ENCODE assay signal across 7 mouse cellular contexts in genomic region chr9:107628721-107629410, GRCm38 (mm10). TPM values are rescaled to one million over a fixed set of nuclear protein-coding genes. Genes with fewer than 3 reads are reported as not detected.
DNase-seq lines count a peak whose midpoint lies in the region; ATAC-seq and TF ChIP-seq lines count a peak whose summit lies in the region.

No protein-coding gene starts in this region.

- H3K9me3 ChIP-seq in lung, embryonic 14.5 days (ENCODE audit: low read depth, low read length), result no peaks in the 10 kb centered on the region

- H3K4me2 ChIP-seq in lung, embryonic 14.5 days, result peak overlapping the region; percentile 48

- ATAC-seq in lung, embryonic 14.5 days (ENCODE audit: insufficient read depth), result 0 out of 2 replicates have a peak, but pooled peaks have one; percentile 7

- H3K9ac ChIP-seq in lung, embryonic 14.5 days, result peak overlapping the region; percentile 27

- WGBS in lung, embryonic 14.5 days, result 38% methylated on average over 13 of the region's 15 CpGs

- peaks cover 46% of the 10 kb centered on the region for H3K4me1 ChIP-seq in lung, embryonic 14.5 days (ENCODE audit: insufficient read depth)

- H3K4me3 ChIP-seq in lung, embryonic 14.5 days (ENCODE audit: low read depth, low read length), result no peak overlapping the region

- TF ChIP-seq CTCF in lung, embryonic 14.5 days (IDR thresholded peaks at IDR 0.05; ENCODE audit: low read depth), result no peak

- peak; percentile 45 for DNase-seq in thymus, postnatal 4 days
- DNase-seq in thymus, postnatal 14 days, result no peak
- peak; percentile 65 to 88 for DNase-seq in heart, adult 18-20 months
- peak; percentile 72 for DNase-seq in kidney, adult 11 months
- peak; percentile 74 for DNase-seq in lung, embryonic 14.5 days
- DNase-seq in spleen, postnatal 4 days (ENCODE audit: low spot score in 2 of 2), result peak; percentile 68 to 79
- DNase-seq in right cerebral cortex, adult 18-20 months, result no peak

- H3K27ac ChIP-seq in lung, embryonic 14.5 days (ENCODE audit: low read depth), result peak overlapping the region; percentile 75

- H3K27me3 ChIP-seq in lung, embryonic 14.5 days (ENCODE audit: insufficient read depth, low read length), result no peaks in the 10 kb centered on the region

- H3K36me3 ChIP-seq in lung, embryonic 14.5 days (ENCODE audit: insufficient read depth), result peaks cover 43% of the 10 kb centered on the region

RNA-seq across cellular contexts. Expression of gene Gnai2, which starts 6.3 kb away (rescaled TPM):
- total RNA-seq in heart, adult 18-20 months (2021), result 100 to 1,000 TPM; 241 to 253 TPM
- polyA plus RNA-seq in lung, embryonic 14.5 days (2014; fragmentation: Nextera tagmentation; extraction: Ambion mirVana), result 408 and 419 TPM in 2 replicates

RNA-seq across cellular contexts. Expression of gene Sema3b, which starts 19.8 kb away (rescaled TPM):
- 10 to 100 TPM; 20.4 to 22.9 TPM for total RNA-seq in heart, adult 18-20 months (2021)
- 5.1 and 5.3 TPM in 2 replicates for polyA plus RNA-seq in lung, embryonic 14.5 days (2014; fragmentation: Nextera tagmentation; extraction: Ambion mirVana)

RNA-seq across cellular contexts. Expression of gene Slc38a3, which starts 40.5 kb away (rescaled TPM):
- 10 to 100 TPM; 48.3 to 61.0 TPM for total RNA-seq in heart, adult 18-20 months (2021)
- 3.6 and 4.8 TPM in 2 replicates for polyA plus RNA-seq in lung, embryonic 14.5 days (2014; fragmentation: Nextera tagmentation; extraction: Ambion mirVana)

RNA-seq across cellular contexts. Expression of gene Ifrd2, which starts 41.4 kb away (rescaled TPM):
- 10 to 100 TPM; 48.5 to 48.8 TPM for total RNA-seq in heart, adult 18-20 months (2021)
- polyA plus RNA-seq in lung, embryonic 14.5 days (2014; fragmentation: Nextera tagmentation; extraction: Ambion mirVana), result 57.9 and 64.6 TPM in 2 replicates

RNA-seq across cellular contexts. Expression of gene Hyal3, which starts 48.2 kb away (rescaled TPM):
- under 1 TPM; 0.28 to 0.37 TPM for total RNA-seq in heart, adult 18-20 months (2021)
- polyA plus RNA-seq in lung, embryonic 14.5 days (2014; fragmentation: Nextera tagmentation; extraction: Ambion mirVana), result 0.73 and 1.4 TPM in 2 replicates

Comparison
In these comparisons a context has a peak if more than half of its experiments do, and no peak if none do; other contexts are left out.
1. DNase-seq: peak in thymus, postnatal 4 days (single experiment), heart, adult 18-20 months (2 of 2), kidney, adult 11 months (single experiment), lung, embryonic 14.5 days (single experiment) and spleen, postnatal 4 days (2 of 2); none in thymus, postnatal 14 days (single experiment) and right cerebral cortex, adult 18-20 months (single experiment).